Mouse (Mus musculus) embryonic fibroblast, embryonic 13.5 days (primary cell): ENCODE measurements around the gene Schip1. TPM values are rescaled to one million over a fixed set of nuclear protein-coding genes. Genes with fewer than 3 reads are reported as not detected.

Experiments used
- H3K27ac ChIP-seq: 2 replicates; pipeline ENCODE4 v1.5.1; 2012; ENCODE audit warnings: low read length, control low read depth, inconsistent platforms; ENCODE audit not compliant: insufficient read depth
- H3K4me1 ChIP-seq: 2 replicates; pipeline ENCODE4 v1.6.1; 2011; ENCODE audit warnings: low read length; ENCODE audit not compliant: control insufficient read depth, insufficient read depth
- H3K4me3 ChIP-seq: 2 replicates; pipeline ENCODE4 v1.5.1; 2011; ENCODE audit warnings: mild to moderate bottlenecking, control low read depth, low read length; ENCODE audit not compliant: insufficient read depth
- CTCF ChIP-seq: IDR thresholded peaks from 2 replicates; pipeline ENCODE4 v1.5.1; 2011; ENCODE audit warnings: mild to moderate bottlenecking, control low read depth, low read length, moderate library complexity, borderline replicate concordance; ENCODE audit not compliant: insufficient read depth
- POLR2A ChIP-seq: IDR thresholded peaks from 2 replicates; pipeline ENCODE4 v1.6.1; 2011; ENCODE audit warnings: low read depth, mild to moderate bottlenecking, control low read depth, low read length, moderate library complexity
- polyA plus RNA-seq: library from polyadenylated mRNA; stranded (reverse); fragments of >200 nt; gene quantifications from 2 replicates; pipeline ENCODE4 v1.2.4, GENCODE M21; 2011; ENCODE audit warnings: low read depth; ENCODE audit not compliant: missing spikeins, insufficient read length

Gene Schip1
- polyA plus RNA-seq, 1 experiment: 47.5 TPM

GRCm38 (mm10) chr3:68493170-68493585 is 428.6 kb downstream of the Schip1 start:
- Histone ChIP-seq H3K4me3 (peak overlapping the region; percentile 56), H3K27ac (peak overlapping the region; percentile 74), H3K4me1 (peaks cover 6% of the 10 kb centered on the region; the same call in 1 of the 2 replicates)
- TF ChIP-seq POLR2A (peak; percentile 97), CTCF (no peak)

DNA sequence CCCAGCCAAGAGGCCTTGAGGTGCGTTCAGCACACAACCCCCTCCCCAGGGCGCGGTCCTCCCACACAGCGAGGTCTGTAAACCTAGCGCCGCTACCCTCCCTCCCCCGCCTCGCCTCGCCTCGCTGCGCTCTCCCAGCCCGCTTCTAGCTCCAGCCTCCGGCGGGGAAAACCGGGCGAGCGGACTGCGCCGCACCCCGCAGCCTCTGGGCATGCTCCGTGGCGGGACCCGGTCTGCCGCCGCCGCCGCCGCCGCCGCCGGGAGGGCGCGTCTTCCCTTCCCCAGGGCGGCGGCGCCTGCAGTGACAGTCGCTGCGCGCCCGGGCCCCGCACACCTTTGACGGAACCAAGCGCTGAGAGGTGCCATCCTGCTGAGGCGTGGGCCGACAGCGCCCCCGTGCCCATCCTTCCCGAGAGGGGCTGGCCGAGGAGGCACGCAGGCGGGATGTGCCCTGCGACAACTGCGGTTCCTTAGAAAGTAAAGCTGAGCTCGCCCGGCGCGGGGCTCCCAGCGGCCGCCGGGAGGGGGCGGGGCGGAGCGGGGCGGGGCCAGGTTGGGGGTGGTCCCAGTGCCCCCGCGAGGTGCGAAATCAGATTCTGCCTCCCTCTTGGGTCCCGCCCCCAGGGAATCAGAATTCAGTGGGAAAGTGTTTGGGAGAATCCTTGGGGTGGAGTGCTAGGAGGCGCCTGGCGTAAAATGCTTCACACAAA is 429.1 kb downstream of the Schip1 start:
- TF ChIP-seq CTCF (peak; percentile 23; the same call in 1 of the 2 replicates), POLR2A (peak; percentile 93)
- H3K27ac ChIP-seq: peak overlapping the region; percentile 98
- peaks cover 4% of the 10 kb centered on the region; the same call in 1 of the 2 replicates for H3K4me1 ChIP-seq
- H3K4me3 ChIP-seq: peak overlapping the region; percentile 93

- Histone ChIP-seq H3K27ac (peak overlapping the region; percentile 98), H3K4me3 (peak overlapping the region; percentile 93), H3K4me1 (peaks cover 5% of the 10 kb centered on the region; the same call in 1 of the 2 replicates)
- TF ChIP-seq POLR2A: no peak; the same call in 1 of the 2 replicates
- TF ChIP-seq CTCF: no peak
These were observed 429.9 kb downstream of the Schip1 start for GRCm38 (mm10) chr3:68494296-68495095.

DNA sequence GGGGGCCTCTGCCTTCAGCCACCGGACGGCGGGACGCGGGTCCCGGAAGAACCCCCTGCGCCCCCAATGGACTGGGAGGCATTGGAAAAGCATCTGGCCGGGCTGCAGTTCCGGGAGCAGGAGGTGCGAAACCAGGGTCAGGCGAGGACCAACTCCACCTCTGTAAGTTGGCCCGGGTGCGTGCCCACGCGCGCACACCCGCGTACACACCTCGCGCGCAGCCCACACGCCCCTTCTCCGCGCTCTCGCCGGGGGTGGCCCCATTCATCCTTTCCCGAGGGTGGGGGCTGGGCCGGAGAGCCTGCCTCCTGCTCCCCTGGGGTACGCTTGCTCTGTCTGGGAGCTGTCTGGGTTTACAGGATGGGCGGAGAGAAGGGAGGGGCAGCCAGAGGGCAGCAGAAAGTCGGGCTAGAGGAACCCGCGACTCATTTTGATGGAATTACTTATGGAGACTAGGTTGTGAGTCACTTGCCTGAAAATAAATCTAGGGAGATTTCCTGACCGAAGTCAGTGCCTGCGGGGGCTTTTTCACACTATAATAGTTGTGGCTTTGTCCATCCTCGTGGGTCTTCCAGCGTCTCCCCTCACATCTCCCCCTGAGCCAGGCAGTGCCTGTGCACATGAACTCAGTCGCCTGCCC is 430.6 kb downstream of the Schip1 start:
- Histone ChIP-seq H3K4me1 (peaks cover 7% of the 10 kb centered on the region; the same call in 1 of the 2 replicates), H3K27ac (peak overlapping the region; percentile 98), H3K4me3 (peak overlapping the region; percentile 93)
- peak; percentile 61 for TF ChIP-seq POLR2A
- TF ChIP-seq CTCF: no peak

DNA sequence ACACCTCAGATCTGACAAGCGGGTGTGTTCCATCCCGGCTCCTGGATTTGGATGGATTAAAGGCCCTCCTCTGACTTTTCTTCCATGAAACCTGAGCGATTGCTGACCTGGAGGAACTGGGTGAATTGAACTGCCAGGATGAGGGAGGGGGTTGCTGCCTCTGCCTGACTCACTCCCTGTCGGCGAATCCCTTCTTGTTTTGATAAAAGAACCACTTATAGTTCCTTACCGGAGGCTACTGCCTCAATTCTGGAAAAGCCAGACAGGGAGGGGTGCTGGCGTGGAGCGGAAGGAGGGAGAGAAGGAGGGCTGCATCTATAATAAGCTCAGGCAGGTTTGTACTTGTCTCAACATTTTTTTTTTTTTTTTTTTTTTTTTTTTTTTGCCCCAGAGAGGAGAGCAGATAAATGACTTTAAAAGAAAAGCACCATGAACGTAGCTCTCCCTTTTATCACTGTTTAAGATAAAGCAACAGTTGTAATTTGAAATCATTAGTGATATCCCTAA is 431.2 kb downstream of the Schip1 start:
- Histone ChIP-seq H3K4me1 (peaks cover 7% of the 10 kb centered on the region; the same call in 1 of the 2 replicates), H3K27ac (peak overlapping the region; percentile 98), H3K4me3 (peak overlapping the region; percentile 93)
- TF ChIP-seq POLR2A (no peak), CTCF (no peak)

DNA sequence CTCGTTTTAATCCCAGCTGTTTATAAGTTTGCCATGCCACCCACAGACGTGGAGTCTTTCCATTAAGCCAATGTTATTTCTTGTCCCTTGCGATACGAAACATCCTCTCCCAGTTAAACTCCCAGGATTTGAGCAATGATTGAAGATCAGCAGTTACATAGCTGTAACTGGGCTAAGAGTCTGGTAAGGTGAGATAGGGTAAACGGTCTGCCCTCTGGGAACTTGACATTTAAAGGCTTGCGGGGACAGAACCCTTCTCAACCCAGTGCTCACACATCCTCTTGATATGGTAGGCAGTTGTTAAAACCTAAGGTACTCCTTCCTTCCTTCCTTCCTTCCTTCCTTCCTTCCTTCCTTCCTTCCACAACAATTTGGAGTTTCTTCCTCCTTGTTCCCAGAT is 431.9 kb downstream of the Schip1 start:
- Histone ChIP-seq H3K27ac (peak overlapping the region; percentile 98), H3K4me3 (peak overlapping the region; percentile 93), H3K4me1 (peaks cover 7% of the 10 kb centered on the region; the same call in 1 of the 2 replicates)
- TF ChIP-seq CTCF (no peak), POLR2A (no peak)

DNA sequence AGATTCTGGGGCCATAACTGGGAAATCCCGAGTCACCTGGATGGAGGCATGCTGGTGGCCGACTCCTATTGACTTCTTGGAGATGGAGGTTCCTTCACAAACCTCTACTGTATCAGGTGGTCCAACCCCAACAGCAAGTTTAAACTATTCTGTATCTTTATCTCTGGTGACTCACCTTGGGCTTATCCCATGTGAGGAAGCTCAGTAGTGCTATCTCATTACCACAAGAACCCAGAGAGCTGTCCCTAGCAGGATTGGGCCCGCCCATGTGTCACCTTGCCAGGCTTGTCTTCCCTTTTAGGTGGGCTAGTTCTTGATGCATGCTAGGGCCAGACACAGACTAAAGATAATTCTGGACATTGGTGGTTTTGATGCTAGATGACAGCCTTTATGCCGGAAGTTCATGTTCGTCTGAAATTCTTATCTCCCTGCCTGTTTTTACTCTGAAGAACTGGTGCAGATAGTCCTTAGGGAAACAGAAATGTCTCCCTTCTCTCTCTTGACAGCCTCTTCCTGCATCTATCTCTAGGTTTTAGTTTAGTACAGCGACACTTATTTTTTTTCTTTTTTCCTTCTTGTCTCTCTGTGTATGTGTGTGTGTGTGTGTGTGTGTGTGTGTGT is 435.0 kb downstream of the Schip1 start:
- Histone ChIP-seq H3K27ac (no peak overlapping the region), H3K4me3 (no peak overlapping the region), H3K4me1 (peaks cover 4% of the 10 kb centered on the region)
- no peak for TF ChIP-seq POLR2A
- TF ChIP-seq CTCF: no peak

GRCm38 (mm10) chr3:68504838-68505237 is 440.2 kb downstream of the Schip1 start:
- H3K4me1 ChIP-seq: peaks cover 14% of the 10 kb centered on the region
- no peak overlapping the region for H3K27ac ChIP-seq
- no peak overlapping the region for H3K4me3 ChIP-seq
- TF ChIP-seq CTCF (no peak), POLR2A (no peak)

DNA sequence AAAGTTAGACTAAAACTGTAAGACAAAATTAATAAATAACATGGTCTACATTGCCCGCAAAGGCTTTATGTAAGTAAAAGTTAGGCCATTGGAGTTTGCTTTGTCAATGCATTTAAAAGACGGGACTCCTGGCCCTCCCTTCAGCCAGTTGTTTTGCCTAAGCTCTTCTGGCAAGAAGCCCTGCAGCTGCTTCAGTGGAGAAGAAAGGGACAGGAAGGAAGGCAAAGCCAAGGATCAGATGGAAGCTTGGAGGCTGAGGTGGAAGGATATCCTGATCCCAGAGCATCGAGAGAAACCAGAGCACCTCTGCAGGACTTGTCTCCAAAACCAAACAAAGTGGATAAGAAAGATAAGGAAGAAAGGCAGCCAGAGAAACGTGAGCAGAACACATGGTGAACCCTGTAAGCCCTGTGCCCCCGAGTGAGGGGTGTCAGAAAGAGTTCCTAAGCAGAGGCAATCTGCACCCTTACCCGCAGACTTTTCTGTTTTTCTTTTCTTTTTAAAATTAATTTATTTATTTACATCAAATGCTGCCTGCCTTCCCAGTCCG is 442.2 kb downstream of the Schip1 start:
- TF ChIP-seq CTCF (no peak), POLR2A (no peak)
- Histone ChIP-seq H3K4me3 (no peak overlapping the region), H3K27ac (no peak overlapping the region), H3K4me1 (peaks cover 23% of the 10 kb centered on the region)
